Mouse (Mus musculus) stomach, postnatal 0 days (tissue): Measurements from ENCODE around the gene Mrtfb.

Source experiments
- CTCF ChIP-seq: IDR thresholded peaks from 2 replicates; pipeline ENCODE4 v1.5.1; 2016; ENCODE audit warnings: antibody characterized with exemption, low read depth, mild to moderate bottlenecking, moderate library complexity
- EP300 ChIP-seq: optimal IDR thresholded peaks from 2 replicates; pipeline ENCODE3; 2016; ENCODE audit warnings: antibody characterized with exemption

- no peak for TF ChIP-seq CTCF
- TF ChIP-seq EP300: no peak
Measured at GRCm38 (mm10) chr16:13452661-13453060, 196.4 kb downstream of the Mrtfb start.
